ENCODE assay signal across 26 mouse cellular contexts in the genomic region with DNA sequence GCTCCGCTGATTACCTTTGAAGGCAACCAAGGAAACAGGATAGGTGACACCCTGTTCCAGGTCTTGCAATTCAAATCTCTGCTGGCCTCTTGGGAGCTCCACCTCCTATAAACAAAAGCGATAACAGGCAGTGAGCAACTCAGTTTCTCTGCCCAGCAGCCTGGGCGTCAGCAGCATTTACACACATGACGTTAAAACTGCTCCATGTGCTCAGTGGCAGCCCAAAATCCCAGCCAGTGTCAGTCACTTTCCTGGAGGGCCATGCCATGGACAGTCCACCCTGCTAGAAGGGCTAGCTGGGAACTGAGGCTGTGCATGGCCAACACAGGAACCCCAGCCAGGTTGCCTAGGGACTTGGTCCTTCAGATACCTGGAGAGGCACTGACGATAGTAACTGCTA. TPM values are rescaled to one million over a fixed set of nuclear protein-coding genes. Genes with fewer than 3 reads are reported as not detected.
DNase-seq lines count a peak whose midpoint lies in the region; ATAC-seq and TF ChIP-seq lines count a peak whose summit lies in the region.
"Had no signal": no experiment of that assay in that cellular context is flagged by ENCODE, and none has a peak within 500 bp of the region (broad histone marks: within the 10 kb centered on the region; RNA-seq: fewer than 3 reads in every experiment).

No protein-coding gene starts in this region.

- no peaks in the 10 kb centered on the region for H3K4me1 ChIP-seq in stomach, postnatal 0 days (replicated peaks; ENCODE audit: control insufficient read depth, insufficient read depth)
- H3K4me1 ChIP-seq: forebrain, embryonic 12.5 days; hindbrain, embryonic 10.5 days; hindbrain, embryonic 13.5 days had no signal

- no peak overlapping the region for H3K4me2 ChIP-seq in stomach, postnatal 0 days (replicated peaks; ENCODE audit: low read depth)
- H3K4me2 ChIP-seq: embryonic facial prominence, embryonic 13.5 days; forebrain, embryonic 12.5 days; heart, embryonic 11.5 days; hindbrain, embryonic 13.5 days had no signal

- no peak for TF ChIP-seq EP300 in stomach, postnatal 0 days (optimal IDR thresholded peaks at IDR 0.05)

- no peak overlapping the region for H3K9ac ChIP-seq in stomach, postnatal 0 days (ENCODE audit: low read length)
- H3K9ac ChIP-seq: embryonic facial prominence, embryonic 13.5 days; forebrain, embryonic 12.5 days; hindbrain, embryonic 13.5 days had no signal

- H3K4me3 ChIP-seq in stomach, postnatal 0 days (ENCODE audit: low read depth, low read length), result no peak overlapping the region
- H3K4me3 ChIP-seq: embryonic facial prominence, embryonic 10.5 days; embryonic facial prominence, embryonic 13.5 days; erythroblast, embryonic 14.5 days; forebrain, embryonic 12.5 days; hindbrain, embryonic 10.5 days; hindbrain, embryonic 13.5 days had no signal

- ATAC-seq in stomach, postnatal 0 days (ENCODE audit: low FRiP score, low TSS enrichment), result peak; percentile 81
- ATAC-seq: CD4-positive, CD25-positive, alpha-beta regulatory T cell, adult 4 months; forebrain, embryonic 16.5 days; hindbrain, embryonic 16.5 days had no signal

- H3K27me3 ChIP-seq in stomach, postnatal 0 days (ENCODE audit: control insufficient read depth, insufficient read depth, low read length), result no peaks in the 10 kb centered on the region
- H3K27me3 ChIP-seq: embryonic facial prominence, embryonic 13.5 days; forebrain, embryonic 12.5 days; hindbrain, embryonic 13.5 days had no signal

- no peak for TF ChIP-seq CTCF in stomach, postnatal 0 days (IDR thresholded peaks at IDR 0.05; ENCODE audit: low read depth)

- no peaks in the 10 kb centered on the region for H3K36me3 ChIP-seq in stomach, postnatal 0 days (ENCODE audit: control insufficient read depth, insufficient read depth, low read length)
- H3K36me3 ChIP-seq: embryonic facial prominence, embryonic 10.5 days; embryonic facial prominence, embryonic 13.5 days; forebrain, embryonic 12.5 days; hindbrain, embryonic 10.5 days; hindbrain, embryonic 13.5 days had no signal

- H3K27ac ChIP-seq in stomach, postnatal 0 days (replicated peaks), result 0 out of 2 replicates have a peak overlapping the region, but pooled peaks have one; percentile 18
- H3K27ac ChIP-seq: embryonic facial prominence, embryonic 10.5 days; embryonic facial prominence, embryonic 13.5 days; forebrain, embryonic 12.5 days; hindbrain, embryonic 10.5 days; hindbrain, embryonic 13.5 days had no signal

- DNase-seq in lung, adult 18-20 months, result peak; percentile 14 to 43
- no peak for DNase-seq in lung, postnatal 4 days
- DNase-seq in lung, postnatal 25 days (ENCODE audit: low spot score), result peak; percentile 24
- DNase-seq in lung, postnatal 14 days, result no peak
- peak; percentile 53 for DNase-seq in stomach, postnatal 0 days (ENCODE audit: low spot score)
- DNase-seq in cerebellum, postnatal 10 days, result no peak
- DNase-seq: adrenal gland, adult 2 months; adrenal gland, postnatal 14 days; cerebellum, adult 11 months; cerebellum, adult 2 months; cerebellum, adult 9-11 months; cerebellum, postnatal 36 days; embryo, embryonic 11 days; gastrocnemius, postnatal 10 days; gastrocnemius, postnatal 36 days had no signal

- no peaks in the 10 kb centered on the region for H3K9me3 ChIP-seq in stomach, postnatal 0 days (ENCODE audit: control insufficient read depth, low read length)
- H3K9me3 ChIP-seq: embryonic facial prominence, embryonic 10.5 days; embryonic facial prominence, embryonic 13.5 days; forebrain, embryonic 12.5 days; hindbrain, embryonic 10.5 days; hindbrain, embryonic 13.5 days had no signal

- WGBS in stomach, postnatal 0 days, result 66% methylated on average over 5 of the region's 5 CpGs

RNA-seq across cellular contexts. Expression of gene Tnn, which starts 48.0 kb away (rescaled TPM):
- polyA plus RNA-seq in stomach, postnatal 0 days (2015; fragmentation: Nextera tagmentation; extraction: Ambion mirVana), result 3.7 and 4.0 TPM in 2 replicates
- polyA plus RNA-seq: adrenal gland, adult 2 months; C2C12; erythroblast, embryonic 14.5 days; heart, embryonic 11.5 days had no signal

Comparison
In these comparisons a context has a peak if more than half of its experiments do, and no peak if none do; other contexts are left out.
1. DNase-seq: peak in lung, adult 18-20 months (2 of 2), lung, postnatal 25 days (single experiment) and stomach, postnatal 0 days (single experiment); none in lung, postnatal 4 days (0 of 2), lung, postnatal 14 days (single experiment) and cerebellum, postnatal 10 days (0 of 2).